Mouse (Mus musculus): Measurements from ENCODE around the gene Ccdc12. TPM values are rescaled to one million over a fixed set of nuclear protein-coding genes. Genes with fewer than 3 reads are reported as not detected.

Ccdc12 gene
- polyA plus RNA-seq, 1 experiment from 2014 or later, result 147 TPM

DNA sequence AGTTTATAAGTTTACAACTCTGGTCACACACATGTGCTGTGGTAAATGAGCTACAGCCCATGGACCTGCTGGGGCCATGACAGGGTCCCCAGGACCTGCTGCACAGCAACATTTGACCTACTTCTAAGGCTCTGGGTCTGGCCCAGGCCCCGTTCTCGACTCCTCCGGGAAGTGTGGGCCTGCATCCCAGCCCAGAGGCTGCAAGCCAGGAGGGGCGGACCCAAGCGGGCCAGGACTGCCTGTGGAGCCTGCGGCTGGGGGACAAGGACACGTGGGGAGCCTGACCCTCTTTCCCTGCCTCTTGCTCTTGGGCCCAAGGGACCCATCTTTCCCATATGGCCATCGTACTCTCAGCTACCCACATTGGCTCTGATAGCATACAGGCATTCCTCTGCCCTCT is 102.3 kb downstream of the Ccdc12 start:
- H3K27me3 ChIP-seq (ENCODE audit: control insufficient read depth, insufficient read depth, low read length), result no peaks in the 10 kb centered on the region
- no peaks in the 10 kb centered on the region for H3K9me3 ChIP-seq (ENCODE audit: control insufficient read depth, low read length)
- H3K4me1 ChIP-seq (ENCODE audit: control insufficient read depth, insufficient read depth, low read length), result peaks cover 5% of the 10 kb centered on the region; the same call in 1 of the 2 replicates
- H3K36me3 ChIP-seq (ENCODE audit: control insufficient read depth, insufficient read depth, low read length), result no peaks in the 10 kb centered on the region
- H3K27ac ChIP-seq (replicated peaks; ENCODE audit: low read depth, low read length), result no peak overlapping the region
- H3K9ac ChIP-seq (ENCODE audit: low read length), result no peak overlapping the region
- H3K4me2 ChIP-seq (ENCODE audit: low read depth, severe bottlenecking), result no peak overlapping the region
- 74% methylated on average over 8 of the region's 8 CpGs for WGBS
- ATAC-seq (ENCODE audit: insufficient number of reproducible peaks, low FRiP score, low TSS enrichment, low read depth) (no peak), DNase-seq (ENCODE audit: low spot score) (no peak)
- H3K4me3 ChIP-seq (ENCODE audit: low read depth, low read length), result no peak overlapping the region

DNA sequence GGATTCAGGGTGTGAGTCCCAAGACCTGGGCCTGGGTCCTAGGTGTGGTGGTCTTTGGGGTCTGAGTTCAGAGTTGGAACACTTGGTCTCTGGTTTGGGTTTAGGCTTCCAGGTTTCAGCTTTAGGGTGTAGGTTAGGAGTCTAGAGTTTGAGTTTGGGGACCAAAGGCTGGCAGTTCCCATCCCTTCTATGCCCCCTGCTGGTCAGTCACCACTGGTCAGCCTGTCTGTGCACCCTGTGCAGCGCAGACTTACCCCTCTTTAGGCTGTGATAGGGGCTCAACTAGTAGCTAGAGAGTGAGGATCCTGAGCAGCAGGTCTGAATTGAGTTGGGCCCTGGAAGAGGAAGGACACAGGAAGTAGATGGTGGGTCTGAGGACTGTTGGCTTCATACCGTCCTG is 103.0 kb downstream of the Ccdc12 start:
- peak; percentile 75 for DNase-seq (ENCODE audit: low spot score)
- H3K27ac ChIP-seq (replicated peaks; ENCODE audit: low read depth, low read length), result no peak overlapping the region
- ATAC-seq (ENCODE audit: insufficient number of reproducible peaks, low FRiP score, low TSS enrichment, low read depth), result no peak
- H3K9me3 ChIP-seq (ENCODE audit: control insufficient read depth, low read length), result no peaks in the 10 kb centered on the region
- H3K4me3 ChIP-seq (ENCODE audit: low read depth, low read length), result no peak overlapping the region
- 50% methylated on average over 2 of the region's 2 CpGs for WGBS
- no peak overlapping the region for H3K9ac ChIP-seq (ENCODE audit: low read length)
- no peaks in the 10 kb centered on the region for H3K36me3 ChIP-seq (ENCODE audit: control insufficient read depth, insufficient read depth, low read length)
- H3K4me2 ChIP-seq (ENCODE audit: low read depth, severe bottlenecking), result no peak overlapping the region
- no peaks in the 10 kb centered on the region for H3K27me3 ChIP-seq (ENCODE audit: control insufficient read depth, insufficient read depth, low read length)
- H3K4me1 ChIP-seq (ENCODE audit: control insufficient read depth, insufficient read depth, low read length), result peaks cover 5% of the 10 kb centered on the region; the same call in 1 of the 2 replicates

DNA sequence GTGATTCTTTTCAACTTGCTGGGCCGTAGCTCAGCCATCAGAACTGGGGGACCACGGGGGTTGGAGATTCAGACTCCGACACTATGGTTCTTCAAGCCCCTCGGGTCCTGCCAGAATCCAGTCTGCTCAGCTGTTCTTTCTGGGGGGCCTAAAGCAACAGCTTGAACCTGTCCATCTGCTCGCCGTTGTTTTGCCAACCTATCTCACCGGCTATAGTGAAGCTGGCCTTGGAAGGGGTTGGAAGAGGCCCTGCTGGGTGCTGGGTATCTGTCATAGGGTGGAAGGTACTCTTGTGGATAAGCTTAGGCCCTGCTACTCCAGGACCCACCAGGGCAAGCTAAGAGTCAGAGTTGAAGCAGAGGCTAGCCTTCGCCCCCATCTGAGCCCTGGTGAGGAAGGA is 104.6 kb downstream of the Ccdc12 start:
- no peaks in the 10 kb centered on the region for H3K9me3 ChIP-seq (ENCODE audit: control insufficient read depth, low read length)
- DNase-seq (ENCODE audit: low spot score) (no peak), ATAC-seq (ENCODE audit: insufficient number of reproducible peaks, low FRiP score, low TSS enrichment, low read depth) (no peak)
- no peak overlapping the region for H3K27ac ChIP-seq (replicated peaks; ENCODE audit: low read depth, low read length)
- WGBS, result 84% methylated on average over 8 of the region's 8 CpGs
- H3K27me3 ChIP-seq (ENCODE audit: control insufficient read depth, insufficient read depth, low read length), result no peaks in the 10 kb centered on the region
- H3K4me2 ChIP-seq (ENCODE audit: low read depth, severe bottlenecking), result no peak overlapping the region
- no peaks in the 10 kb centered on the region for H3K36me3 ChIP-seq (ENCODE audit: control insufficient read depth, insufficient read depth, low read length)
- H3K4me1 ChIP-seq (ENCODE audit: control insufficient read depth, insufficient read depth, low read length), result peaks cover 5% of the 10 kb centered on the region; the same call in 1 of the 2 replicates
- H3K4me3 ChIP-seq (ENCODE audit: low read depth, low read length), result no peak overlapping the region
- H3K9ac ChIP-seq (ENCODE audit: low read length), result no peak overlapping the region

Small RNA genes lying within 50 kb of the gene (microRNA-seq; reads per million reads assigned to microRNA genes)
- gene Mir8107, result not detected

Other genes starting within 250 kb of the Ccdc12 start
- gene Ptpn23, start 248.3 kb upstream of the Ccdc12 start, polyA plus RNA-seq (2014; fragmentation: Nextera tagmentation; extraction: Ambion mirVana), result 16.6 and 18.6 TPM in 2 replicates
- gene Ngp, start 236.8 kb upstream of the Ccdc12 start, polyA plus RNA-seq (2014; fragmentation: Nextera tagmentation; extraction: Ambion mirVana), result 0.47 and 0.48 TPM in 2 replicates
- 9.2 and 9.4 TPM in 2 replicates for gene Klhl18, start 179.8 kb upstream of the Ccdc12 start, polyA plus RNA-seq (2014; fragmentation: Nextera tagmentation; extraction: Ambion mirVana)
- gene Kif9, start 179.5 kb upstream of the Ccdc12 start, polyA plus RNA-seq (2014; fragmentation: Nextera tagmentation; extraction: Ambion mirVana), result 0.35 and 0.57 TPM in 2 replicates
- 55.6 and 56.3 TPM in 2 replicates for gene Setd2, start 123.9 kb upstream of the Ccdc12 start, polyA plus RNA-seq (2014; fragmentation: Nextera tagmentation; extraction: Ambion mirVana)
- gene Nradd, start 32.1 kb upstream of the Ccdc12 start, polyA plus RNA-seq (2014; fragmentation: Nextera tagmentation; extraction: Ambion mirVana), result 28.3 and 36.5 TPM in 2 replicates
- gene Nbeal2, start 2.3 kb upstream of the Ccdc12 start, polyA plus RNA-seq (2014; fragmentation: Nextera tagmentation; extraction: Ambion mirVana), result 0.35 and 0.53 TPM in 2 replicates
- gene Myl3, start 85.4 kb downstream of the Ccdc12 start, polyA plus RNA-seq (2014; fragmentation: Nextera tagmentation; extraction: Ambion mirVana), result 0.26 and 1.8 TPM in 2 replicates
- 30.1 and 37.3 TPM in 2 replicates for gene Pth1r, start 90.6 kb downstream of the Ccdc12 start, polyA plus RNA-seq (2014; fragmentation: Nextera tagmentation; extraction: Ambion mirVana)
- gene Prss42, start 141.7 kb downstream of the Ccdc12 start, polyA plus RNA-seq (2014; fragmentation: Nextera tagmentation; extraction: Ambion mirVana), result not detected in 2 replicates
- not detected in 2 replicates for gene Prss44, start 157.5 kb downstream of the Ccdc12 start, polyA plus RNA-seq (2014; fragmentation: Nextera tagmentation; extraction: Ambion mirVana)
- gene Prss43, start 170.2 kb downstream of the Ccdc12 start, polyA plus RNA-seq (2014; fragmentation: Nextera tagmentation; extraction: Ambion mirVana), result not detected in 2 replicates
- gene Prss45, start 178.1 kb downstream of the Ccdc12 start, polyA plus RNA-seq (2014; fragmentation: Nextera tagmentation; extraction: Ambion mirVana), result not detected in 2 replicates
- not detected in 2 replicates for gene Prss46, start 188.0 kb downstream of the Ccdc12 start, polyA plus RNA-seq (2014; fragmentation: Nextera tagmentation; extraction: Ambion mirVana)
- gene Prss50, start 201.5 kb downstream of the Ccdc12 start, polyA plus RNA-seq (2014; fragmentation: Nextera tagmentation; extraction: Ambion mirVana), result 0.51 and 0.69 TPM in 2 replicates
- 1.4 and 1.5 TPM in 2 replicates for gene Als2cl, start 223.4 kb downstream of the Ccdc12 start, polyA plus RNA-seq (2014; fragmentation: Nextera tagmentation; extraction: Ambion mirVana)
- 0.23 and 0.52 TPM in 2 replicates for gene Tmie, start 223.6 kb downstream of the Ccdc12 start, polyA plus RNA-seq (2014; fragmentation: Nextera tagmentation; extraction: Ambion mirVana)